Mouse (Mus musculus) frontal cortex, postnatal 25 days (tissue): ENCODE data around the gene Msi2.

Experiments
- DNase-seq, 2 experiments: peaks; one replicate each; pipeline ENCODE4 v3.0.0; 2022; ENCODE audit warnings: low spot score in 2 of 2

Gene Msi2

GRCm38 (mm10) chr11:88718050-88718765, at the start of gene Msi2:
TSS of gene Msi2 (minus strand) at chr11:88718513.
- DNase-seq: peak; percentile 71 to 80

- DNase-seq: no peak
Observed at GRCm38 (mm10) chr11:88765635-88766034, 47.3 kb upstream of the Msi2 start.

DNA sequence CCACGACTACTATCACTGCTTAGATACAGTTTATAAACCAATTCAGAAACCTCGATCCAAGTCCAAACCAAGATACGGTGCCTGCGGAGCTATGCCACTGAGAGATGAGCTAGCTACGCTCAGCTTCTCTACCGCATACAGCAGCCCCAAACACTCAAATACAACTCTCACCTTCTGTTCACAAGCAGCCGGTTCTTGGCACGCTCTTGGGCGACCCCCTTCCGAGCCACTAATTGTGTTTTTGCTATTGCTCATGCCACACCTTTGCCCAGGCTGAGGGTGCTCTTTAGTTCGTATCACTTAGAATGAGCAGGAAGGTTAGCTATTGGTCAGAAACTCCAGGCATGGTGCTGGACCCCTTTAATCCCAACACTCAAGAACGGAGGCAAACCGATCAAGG, 45.1 kb upstream of the Msi2 start:
- no peak for DNase-seq

GRCm38 (mm10) chr11:88759501-88759900, 41.2 kb upstream of the Msi2 start:
- no peak for DNase-seq

DNA sequence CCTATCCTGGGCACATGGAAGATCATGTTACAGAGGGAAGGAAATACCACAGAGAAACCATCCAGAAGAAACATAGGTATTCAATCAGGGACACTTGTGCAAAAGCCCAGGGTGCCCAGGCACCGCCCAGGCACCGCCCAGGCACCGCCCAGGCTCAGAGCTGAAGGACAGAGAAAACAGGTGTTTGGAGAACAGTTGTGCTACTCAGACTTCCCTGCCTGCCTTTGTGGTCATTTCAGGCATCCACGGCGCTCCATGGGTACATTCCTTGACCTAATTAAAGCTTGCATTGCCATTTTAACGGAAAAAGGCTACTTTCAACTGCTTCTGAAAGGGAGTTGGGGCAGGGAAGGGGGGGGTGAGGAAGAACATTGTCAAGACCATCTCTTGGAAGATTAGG, 40.1 kb upstream of the Msi2 start:
- no peak for DNase-seq

GRCm38 (mm10) chr11:88745306-88745705, 27.0 kb upstream of the Msi2 start:
- DNase-seq: no peak

DNA sequence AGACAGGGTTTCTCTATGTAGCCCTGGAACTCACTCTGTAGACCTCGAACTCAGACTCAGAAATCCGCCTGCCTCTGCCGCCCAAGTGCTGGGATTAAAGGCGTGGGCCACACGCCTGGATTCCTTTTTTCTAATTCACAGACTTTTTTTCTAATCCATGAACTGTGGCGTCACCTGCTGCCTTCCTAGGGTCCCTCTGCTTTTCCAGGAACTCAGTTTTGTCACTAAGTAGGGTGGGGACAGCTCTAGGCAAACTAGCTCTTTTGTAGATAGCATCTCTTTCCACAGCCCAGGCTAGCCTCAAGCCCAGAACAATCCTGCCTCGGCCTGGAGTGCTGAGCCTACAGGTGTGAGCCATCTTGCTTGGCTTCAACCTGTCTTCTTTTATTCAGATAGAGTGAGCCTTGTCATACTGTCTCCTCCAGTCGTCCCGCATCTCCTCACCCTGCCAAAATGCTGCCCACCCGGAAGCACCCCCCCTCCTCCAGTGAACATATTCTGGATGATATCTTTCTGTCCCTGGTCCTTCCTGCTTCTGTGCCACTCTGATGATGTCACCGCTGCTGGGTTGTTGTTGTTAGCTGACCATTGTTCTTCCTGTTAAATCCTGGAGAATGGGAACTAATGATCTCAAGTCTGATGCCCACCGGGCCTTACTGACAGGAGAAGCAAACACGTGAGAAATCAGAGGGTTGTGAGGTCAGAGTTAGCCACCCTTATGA, 21.4 kb upstream of the Msi2 start:
- DNase-seq: no peak

GRCm38 (mm10) chr11:88729363-88729762, 11.1 kb upstream of the Msi2 start:
- no peak for DNase-seq

GRCm38 (mm10) chr11:88728508-88728890, 10.2 kb upstream of the Msi2 start:
- peak; percentile 42 to 66 for DNase-seq

DNA sequence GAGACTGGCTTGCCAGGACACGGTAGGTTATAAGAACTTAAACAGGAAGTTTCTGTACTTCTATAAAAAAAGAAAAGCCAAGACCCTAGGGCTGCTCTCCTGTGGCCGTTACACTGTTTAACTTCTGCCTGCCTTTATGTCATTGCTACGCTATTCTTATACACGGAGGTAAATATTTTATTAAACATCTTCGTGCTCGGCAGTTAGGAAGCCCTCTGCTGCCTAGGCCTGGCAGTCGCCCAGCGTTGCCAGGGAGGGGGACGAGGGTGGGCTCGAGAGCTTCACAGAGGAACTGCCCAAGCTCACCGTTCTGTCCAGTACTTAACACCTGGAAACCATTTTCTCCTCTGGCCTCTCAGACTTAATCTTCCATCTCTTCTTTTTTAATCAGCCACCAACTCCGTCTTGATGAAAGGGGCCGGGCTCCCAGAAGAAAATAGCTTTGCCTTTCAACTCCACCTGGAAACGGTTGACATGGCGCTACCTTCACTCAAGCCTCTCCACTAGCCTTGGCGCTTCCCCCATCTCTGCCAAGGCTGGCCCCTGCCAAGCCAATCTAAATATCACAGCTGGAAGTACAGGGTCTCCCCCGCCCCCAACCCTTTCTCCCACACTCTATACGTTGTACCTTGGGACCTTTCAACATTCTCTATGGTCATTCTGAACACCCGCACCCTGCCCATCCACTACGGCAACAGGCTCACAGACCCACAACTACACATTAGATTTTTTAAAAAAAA, 9.6 kb upstream of the Msi2 start:
- DNase-seq: no peak

DNA sequence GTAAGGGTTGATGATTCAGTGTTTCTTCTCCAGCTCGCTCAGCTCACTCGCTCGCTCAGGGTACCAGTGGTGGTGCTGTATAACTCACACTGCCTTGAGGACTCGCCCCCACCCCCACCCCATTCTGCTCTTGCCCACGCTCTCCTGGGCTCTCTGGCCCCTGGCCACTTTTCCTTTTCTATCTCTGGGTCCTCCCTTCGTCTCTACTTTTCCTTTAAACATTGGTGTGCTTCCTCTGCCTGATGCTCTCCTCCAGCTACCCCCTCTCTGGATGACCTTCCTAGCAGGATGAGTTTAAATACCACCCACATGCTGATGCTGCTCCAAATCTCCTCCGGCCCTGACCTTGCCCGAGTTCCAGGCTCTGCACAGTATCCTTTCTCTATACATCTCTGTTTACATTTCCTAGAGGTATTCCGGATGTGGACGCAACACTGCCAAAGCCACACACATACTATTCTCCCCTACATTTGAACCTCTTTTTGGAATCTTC, 2.9 kb upstream of the Msi2 start:
- no peak for DNase-seq

DNA sequence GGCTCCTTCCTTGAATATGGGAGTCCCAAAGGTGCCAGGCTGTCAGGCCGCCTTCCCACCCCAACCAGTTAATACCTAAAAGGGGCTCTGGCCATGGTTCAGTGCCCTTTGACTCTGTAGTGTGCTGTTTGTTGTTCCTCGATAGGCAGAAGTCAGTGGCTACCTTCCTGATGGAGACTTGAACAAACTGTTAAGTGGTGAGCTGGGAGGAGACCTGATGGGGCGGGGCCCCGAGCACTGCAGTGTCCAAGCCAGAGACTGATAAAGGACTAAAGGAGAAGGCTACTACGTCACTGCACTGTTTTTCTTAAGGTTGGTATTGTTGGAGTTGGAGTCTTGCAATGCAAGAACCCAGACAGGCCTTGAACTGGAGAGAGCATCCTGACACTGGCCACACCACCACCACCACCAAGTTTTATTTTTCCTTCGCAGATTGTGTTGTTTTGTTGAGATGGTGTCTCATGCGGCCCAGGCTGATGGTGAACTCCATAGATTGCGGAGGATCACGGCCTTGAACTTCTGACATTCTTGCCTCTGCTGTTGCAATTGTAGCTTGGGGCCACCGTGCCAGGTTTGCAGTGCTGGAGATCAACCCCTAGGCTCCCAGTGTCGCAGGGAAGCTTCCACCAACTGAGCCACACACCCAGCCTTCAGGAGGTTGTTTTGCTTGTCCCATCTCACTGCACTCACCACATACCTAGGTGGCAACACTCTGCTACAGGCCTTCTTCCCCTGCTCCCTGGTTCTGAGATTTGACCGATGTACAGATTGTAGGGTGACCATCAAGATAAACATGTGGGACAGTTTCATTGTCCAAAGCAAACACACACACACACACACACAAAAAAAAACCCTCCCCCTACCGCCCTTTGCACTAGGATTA, 2.2 kb upstream of the Msi2 start:
- no peak for DNase-seq

- DNase-seq: no peak
Observed at GRCm38 (mm10) chr11:88719601-88720000, 1.3 kb upstream of the Msi2 start.

GRCm38 (mm10) chr11:88718766-88719595, 668 bp upstream of the Msi2 start:
- DNase-seq: peak in 1 of 2 experiments; percentile 25

DNA sequence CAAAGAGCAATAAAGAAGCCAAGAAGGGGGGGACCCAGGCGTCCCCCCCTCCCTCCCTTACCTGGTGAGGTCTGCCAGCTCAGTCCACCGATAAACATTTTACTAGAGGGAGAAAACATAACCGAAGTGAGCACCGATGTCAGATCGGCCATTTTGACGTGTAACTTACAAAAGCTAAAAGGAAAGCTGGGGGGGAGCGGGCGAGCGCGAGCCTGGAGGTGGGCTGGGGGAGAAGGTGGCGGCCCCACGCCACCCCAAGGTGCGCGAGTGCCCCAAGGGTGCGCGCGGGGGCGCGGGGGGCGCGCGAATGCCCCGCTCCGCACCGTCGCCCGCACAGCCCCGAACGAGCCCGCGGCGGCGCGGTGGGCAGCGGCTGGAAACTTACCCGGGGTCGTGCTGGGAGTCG, 666 bp downstream of the Msi2 start:
- no peak for DNase-seq

GRCm38 (mm10) chr11:88717016-88717643, 1.2 kb downstream of the Msi2 start:
- DNase-seq: no peak

DNA sequence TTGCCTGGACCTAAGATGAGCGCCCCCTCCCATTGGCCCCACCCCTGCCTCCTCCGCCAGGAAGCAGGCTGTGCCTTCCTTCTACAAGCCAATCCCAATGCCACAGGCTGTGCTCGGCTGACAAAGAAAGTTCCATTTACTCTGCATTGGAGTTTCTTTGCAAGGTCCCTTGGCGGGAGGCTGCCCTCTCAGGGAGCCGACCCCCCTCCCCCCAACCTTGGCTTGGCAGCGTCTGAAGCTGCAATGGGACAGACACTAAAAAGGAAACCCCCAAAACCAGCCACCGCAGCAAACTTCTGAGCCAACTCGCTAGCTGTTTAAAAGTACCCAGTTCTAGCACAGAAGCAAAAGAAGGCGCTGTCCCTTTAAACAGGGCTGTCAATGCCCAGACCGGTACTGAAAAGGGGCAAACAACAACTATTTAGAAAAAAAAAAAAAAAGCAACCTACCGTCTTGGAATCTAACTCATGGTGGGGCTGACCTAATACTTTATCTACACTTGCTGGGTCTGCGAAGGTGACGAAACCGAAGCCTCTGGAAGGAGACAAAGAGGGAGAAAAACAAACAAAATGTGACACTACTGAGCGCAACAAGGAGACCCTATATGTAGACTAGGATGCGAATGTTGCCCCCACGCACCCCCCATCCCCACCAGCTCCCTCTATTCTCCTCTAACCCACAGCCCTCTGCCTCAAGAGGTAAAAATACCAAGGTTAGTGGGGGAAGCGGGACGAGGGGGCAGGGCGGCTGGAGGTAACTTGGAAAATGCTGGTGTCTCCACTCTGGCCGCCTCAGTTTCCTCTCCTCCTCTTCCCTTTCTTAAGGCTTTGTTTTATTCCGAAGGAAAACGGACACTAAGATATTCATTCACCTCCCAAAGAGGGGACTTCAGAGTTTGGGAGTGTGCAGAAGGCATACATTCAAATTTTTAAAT, 2.0 kb downstream of the Msi2 start:
- peak in 1 of 2 experiments; percentile 21 for DNase-seq

DNA sequence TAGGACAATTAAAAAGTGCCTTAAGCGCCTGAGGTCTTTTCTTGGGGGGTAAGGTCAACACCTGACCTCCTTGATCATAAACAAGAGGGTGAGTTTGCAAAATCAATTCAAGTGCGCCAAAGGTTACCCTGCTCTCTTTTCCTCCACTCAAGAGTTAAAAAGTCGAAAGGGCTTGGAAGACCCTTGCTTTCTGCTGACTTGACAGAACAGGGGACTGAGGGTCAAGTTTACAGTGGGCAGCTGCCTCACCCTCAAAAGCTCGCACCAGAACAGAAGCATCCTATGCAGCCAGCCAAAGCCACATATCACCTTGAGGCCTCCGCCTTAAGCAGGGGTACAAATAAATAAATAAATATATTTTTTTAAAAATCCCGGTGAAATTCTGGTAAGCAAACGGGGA, 3.0 kb downstream of the Msi2 start:
- DNase-seq: no peak

DNA sequence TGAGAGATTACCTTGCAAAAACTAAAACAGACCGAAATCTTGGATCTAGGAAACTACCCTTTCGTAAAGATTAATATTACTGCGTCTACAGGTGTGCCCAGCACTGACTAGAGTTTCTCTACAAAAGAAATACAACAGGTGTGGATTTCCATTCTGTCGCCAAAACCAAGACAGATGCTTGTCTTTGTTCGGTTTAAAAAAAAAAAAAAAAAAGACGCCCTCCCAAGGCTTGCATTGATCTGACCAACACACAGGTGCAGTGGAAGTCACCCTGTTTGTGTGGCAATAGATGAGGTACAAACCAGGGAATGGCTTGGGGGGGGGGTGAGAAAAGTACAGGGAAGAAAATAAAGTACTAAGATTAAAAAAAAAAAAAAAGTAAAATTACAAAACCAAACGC, 4.2 kb downstream of the Msi2 start:
- DNase-seq: no peak
